Mouse (Mus musculus): ENCODE results near the gene Adarb1. TPM values are rescaled to one million over a fixed set of nuclear protein-coding genes. Genes with fewer than 3 reads are reported as not detected.

The Adarb1 gene
- polyA plus RNA-seq, 1 experiment from 2014 or later: 2.9 TPM

DNA sequence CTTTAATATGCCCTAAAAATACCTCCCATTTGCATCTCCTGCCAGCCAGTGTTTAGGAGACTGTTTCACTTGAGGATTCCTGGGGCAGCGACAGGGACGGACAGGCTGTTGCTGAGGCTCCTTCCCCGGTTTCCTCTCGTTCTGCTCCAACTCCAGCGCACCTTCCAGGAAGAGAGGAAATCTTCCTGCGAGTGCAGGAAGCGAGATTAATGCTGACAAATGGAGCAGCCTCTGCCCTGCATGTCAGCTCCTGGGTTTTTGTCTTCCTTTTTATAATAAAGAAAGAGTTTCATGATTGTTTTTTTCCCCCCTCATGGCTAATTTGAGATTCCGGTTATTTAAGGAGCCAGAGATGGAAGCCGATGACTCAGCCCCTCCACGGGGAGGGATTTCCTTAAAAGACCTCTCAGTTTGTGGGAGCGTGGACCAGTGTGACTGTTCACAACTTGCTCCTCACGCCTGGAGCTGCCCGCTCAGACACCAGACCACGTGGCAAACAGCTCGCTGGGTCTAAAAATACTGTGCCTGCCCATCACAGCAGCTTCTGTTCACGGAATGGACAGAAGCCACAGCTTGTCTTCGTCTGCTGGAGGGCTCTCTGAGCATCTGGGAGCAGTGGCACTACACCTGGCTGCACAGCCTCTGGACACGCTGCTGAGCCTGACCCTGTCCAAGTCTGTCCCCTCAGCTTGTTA, 16.5 kb upstream of the Adarb1 start:
- WGBS (ENCODE audit: insufficient replicate concordance): 16% methylated on average over 18 of the region's 18 CpGs
- Histone ChIP-seq H3K4me2 (peak overlapping the region; percentile 10; the same call in 1 of the 2 replicates), H3K27ac (no peak overlapping the region), H3K4me3 (no peak overlapping the region), H3K9me3 (replicated peaks) (no peaks in the 10 kb centered on the region), H3K27me3 (replicated peaks) (peaks cover 6% of the 10 kb centered on the region; the same call in 1 of the 2 replicates), H3K4me1 (peaks cover 17% of the 10 kb centered on the region), H3K9ac (no peak overlapping the region), H3K36me3 (no peaks in the 10 kb centered on the region)
- ATAC-seq: no peak

DNA sequence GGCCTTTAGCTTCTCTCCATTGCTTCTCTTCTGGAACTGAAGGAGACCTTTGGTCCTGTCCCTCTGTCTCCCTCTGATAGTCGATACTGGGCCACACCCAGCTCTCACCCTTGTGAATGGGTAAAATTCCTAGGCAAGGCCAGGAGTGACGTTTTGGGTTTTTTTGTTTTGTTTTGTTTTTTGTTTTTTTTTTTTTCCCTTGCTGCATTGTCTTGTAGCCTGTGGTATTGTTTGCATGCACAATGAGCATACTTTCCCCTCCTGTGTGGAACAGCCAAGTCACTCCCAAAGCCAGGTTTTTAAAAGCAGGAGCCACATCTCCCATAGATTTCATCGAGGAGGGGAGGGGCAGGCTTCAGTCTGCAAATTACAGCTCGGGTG, 16.0 kb upstream of the Adarb1 start:
- no peak overlapping the region for H3K4me3 ChIP-seq
- no peak for ATAC-seq
- peak overlapping the region; percentile 10; the same call in 1 of the 2 replicates for H3K4me2 ChIP-seq
- H3K27ac ChIP-seq: no peak overlapping the region
- H3K9me3 ChIP-seq (replicated peaks): no peaks in the 10 kb centered on the region
- peaks cover 6% of the 10 kb centered on the region; the same call in 1 of the 2 replicates for H3K27me3 ChIP-seq (replicated peaks)
- 18% methylated on average over 4 of the region's 4 CpGs for WGBS (ENCODE audit: insufficient replicate concordance)
- H3K9ac ChIP-seq: no peak overlapping the region
- H3K36me3 ChIP-seq: no peaks in the 10 kb centered on the region
- peaks cover 17% of the 10 kb centered on the region for H3K4me1 ChIP-seq

DNA sequence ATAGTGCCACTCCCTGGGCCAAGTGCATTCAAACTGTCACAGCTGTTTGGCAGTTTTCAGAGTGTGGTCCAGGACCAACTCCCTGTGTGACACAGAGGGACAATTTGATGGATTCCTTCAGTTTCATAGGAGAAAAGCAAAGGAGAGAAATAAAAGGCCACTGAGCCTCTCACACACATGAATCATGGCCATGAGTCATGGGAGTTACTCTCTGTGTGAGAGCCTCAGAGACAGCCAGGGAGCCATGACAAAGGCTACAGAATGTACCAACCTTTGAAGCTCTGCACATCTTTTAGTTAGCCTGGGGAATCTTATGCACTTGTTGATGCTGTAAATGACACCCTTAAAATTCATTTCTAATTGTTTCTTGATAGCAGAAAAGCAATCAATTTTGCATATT, 12.7 kb upstream of the Adarb1 start:
- Histone ChIP-seq H3K4me3 (no peak overlapping the region), H3K4me1 (peaks cover 17% of the 10 kb centered on the region), H3K9me3 (replicated peaks) (no peaks in the 10 kb centered on the region), H3K9ac (no peak overlapping the region), H3K27me3 (replicated peaks) (peaks cover 6% of the 10 kb centered on the region; the same call in 1 of the 2 replicates), H3K36me3 (no peaks in the 10 kb centered on the region), H3K27ac (no peak overlapping the region), H3K4me2 (no peak overlapping the region)
- ATAC-seq: no peak

DNA sequence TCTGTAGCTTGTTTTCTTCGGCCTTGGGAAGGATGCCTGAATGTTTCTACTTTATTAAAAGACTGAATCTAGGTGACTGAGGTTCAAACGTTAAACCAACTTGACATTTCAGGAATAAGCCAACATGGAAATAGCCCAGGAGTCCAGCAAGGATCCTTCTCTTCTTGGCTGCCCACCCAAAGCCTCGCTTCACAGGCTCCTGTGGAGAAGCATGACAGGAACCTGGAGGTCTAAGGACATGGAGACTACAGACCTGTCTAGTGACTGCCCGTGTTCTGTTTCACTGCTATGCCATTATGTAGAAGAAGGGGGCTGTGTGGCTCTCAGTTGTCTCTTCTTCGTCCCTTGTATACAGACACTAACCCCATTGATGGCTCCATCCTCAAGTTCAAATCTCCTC, 11.9 kb upstream of the Adarb1 start:
- Histone ChIP-seq H3K27me3 (replicated peaks) (no peaks in the 10 kb centered on the region; the same call in 1 of the 2 replicates), H3K4me2 (no peak overlapping the region), H3K9ac (no peak overlapping the region), H3K9me3 (replicated peaks) (no peaks in the 10 kb centered on the region), H3K4me1 (peaks cover 9% of the 10 kb centered on the region), H3K27ac (no peak overlapping the region), H3K4me3 (no peak overlapping the region), H3K36me3 (no peaks in the 10 kb centered on the region)
- ATAC-seq: no peak
- 64% methylated on average over 5 of the region's 5 CpGs for WGBS (ENCODE audit: insufficient replicate concordance)

DNA sequence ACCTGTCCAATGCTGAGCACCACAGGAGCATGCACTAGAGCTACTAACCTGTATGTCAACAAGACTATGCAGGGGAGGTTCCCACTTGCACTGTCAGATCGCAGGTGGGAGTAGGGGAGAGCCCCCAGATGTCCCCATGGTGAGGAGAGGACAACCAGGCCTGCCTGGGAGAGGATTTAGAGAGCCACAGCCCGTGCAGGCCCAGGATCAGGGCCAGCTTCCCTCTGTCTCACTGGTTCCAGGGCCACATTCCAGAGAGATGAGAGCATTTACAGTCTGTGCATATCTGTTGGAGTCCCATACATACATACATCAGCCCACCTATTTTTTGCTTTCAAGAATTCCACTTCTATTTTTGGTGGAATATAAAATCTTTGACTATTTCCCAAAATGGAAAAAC, 9.5 kb upstream of the Adarb1 start:
- 27% methylated on average over 2 of the region's 2 CpGs for WGBS (ENCODE audit: insufficient replicate concordance)
- no peak overlapping the region for H3K27ac ChIP-seq
- H3K9ac ChIP-seq: no peak overlapping the region

DNA sequence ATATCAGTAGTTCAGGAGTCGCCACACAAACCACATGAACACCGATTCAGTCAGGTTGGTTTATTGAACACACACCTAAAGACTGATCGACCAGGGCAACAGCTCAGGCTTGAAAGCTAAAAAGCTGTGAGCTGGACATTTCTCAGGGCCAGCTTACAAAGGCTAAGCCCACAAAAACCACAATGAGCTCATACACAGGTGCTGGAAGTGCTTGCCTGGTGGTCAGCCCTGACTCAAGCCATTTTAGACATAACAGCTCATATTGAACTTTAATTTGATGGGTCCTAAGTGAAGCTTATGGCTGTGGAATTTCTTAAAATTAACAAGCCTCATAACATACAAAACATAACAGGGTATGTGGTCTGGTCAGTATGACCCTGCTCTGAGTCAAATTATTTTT, 2.1 kb upstream of the Adarb1 start:
- Histone ChIP-seq H3K4me1 (peaks cover 23% of the 10 kb centered on the region), H3K27me3 (replicated peaks) (peaks cover 45% of the 10 kb centered on the region), H3K9ac (no peak overlapping the region), H3K9me3 (replicated peaks) (no peaks in the 10 kb centered on the region), H3K27ac (no peak overlapping the region), H3K36me3 (no peaks in the 10 kb centered on the region), H3K4me2 (no peak overlapping the region), H3K4me3 (no peak overlapping the region)
- ATAC-seq: no peak
- 76% methylated on average over 3 of the region's 3 CpGs for WGBS (ENCODE audit: insufficient replicate concordance)

More for the DNA sequence above, 9.5 kb upstream of the Adarb1 start:
- Histone ChIP-seq H3K4me2 (no peak overlapping the region), H3K4me1 (no peaks in the 10 kb centered on the region), H3K4me3 (no peak overlapping the region), H3K9me3 (replicated peaks) (no peaks in the 10 kb centered on the region), H3K36me3 (no peaks in the 10 kb centered on the region), H3K27me3 (replicated peaks) (peaks cover 6% of the 10 kb centered on the region; the same call in 1 of the 2 replicates)
- no peak for ATAC-seq

DNA sequence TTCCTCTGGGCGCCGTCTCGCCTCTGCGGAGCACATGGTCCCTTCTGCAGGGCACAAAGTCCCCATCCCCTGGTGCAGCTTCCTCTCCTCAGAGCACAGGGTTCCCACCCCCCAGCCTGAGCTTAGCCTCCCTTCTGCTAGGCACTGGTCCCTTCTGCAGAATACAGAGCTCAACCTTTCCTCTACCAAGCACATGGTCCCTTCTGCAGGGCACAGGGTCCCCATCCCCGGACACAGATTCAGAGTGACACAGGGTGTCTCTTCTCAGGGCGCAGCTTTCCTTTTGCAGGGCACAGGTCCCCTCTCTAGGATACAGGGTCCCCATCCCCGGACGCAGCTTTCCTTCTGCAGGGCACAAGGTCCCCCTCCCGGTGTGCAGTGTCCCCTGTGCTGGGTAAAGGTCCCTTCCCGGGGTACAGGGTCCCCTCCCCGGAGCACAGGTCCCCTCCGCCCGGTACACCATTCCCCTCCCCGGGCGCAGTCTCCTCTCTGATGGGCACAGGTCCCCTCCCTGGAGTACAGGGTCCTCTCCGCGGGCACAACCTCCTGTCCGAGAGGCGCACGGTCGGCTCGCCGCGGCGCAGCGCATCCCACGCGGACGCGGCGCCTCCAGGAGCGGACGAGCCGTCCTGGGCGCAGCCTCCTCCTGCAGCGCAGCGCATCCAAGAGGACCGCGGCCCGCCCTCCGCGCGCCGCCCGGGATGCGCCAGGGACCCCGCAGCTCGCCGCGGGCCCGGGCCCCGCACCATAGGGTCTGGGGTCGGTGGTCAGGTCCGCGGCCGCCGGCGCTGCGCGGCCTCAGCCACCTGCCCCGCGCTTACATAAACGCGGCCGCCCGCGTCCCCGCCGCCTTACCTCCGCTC, 599 bp downstream of the Adarb1 start:
- Histone ChIP-seq H3K27me3 (replicated peaks) (peaks cover 52% of the 10 kb centered on the region), H3K4me3 (peak overlapping the region; percentile 67), H3K27ac (no peak overlapping the region), H3K4me2 (peak overlapping the region; percentile 95), H3K9me3 (replicated peaks) (no peaks in the 10 kb centered on the region), H3K9ac (peak overlapping the region; percentile 70), H3K4me1 (peaks cover 23% of the 10 kb centered on the region), H3K36me3 (no peaks in the 10 kb centered on the region)
- WGBS (ENCODE audit: insufficient replicate concordance): 2% methylated on average over 61 of the region's 70 CpGs
- peak; percentile 43 for ATAC-seq

DNA sequence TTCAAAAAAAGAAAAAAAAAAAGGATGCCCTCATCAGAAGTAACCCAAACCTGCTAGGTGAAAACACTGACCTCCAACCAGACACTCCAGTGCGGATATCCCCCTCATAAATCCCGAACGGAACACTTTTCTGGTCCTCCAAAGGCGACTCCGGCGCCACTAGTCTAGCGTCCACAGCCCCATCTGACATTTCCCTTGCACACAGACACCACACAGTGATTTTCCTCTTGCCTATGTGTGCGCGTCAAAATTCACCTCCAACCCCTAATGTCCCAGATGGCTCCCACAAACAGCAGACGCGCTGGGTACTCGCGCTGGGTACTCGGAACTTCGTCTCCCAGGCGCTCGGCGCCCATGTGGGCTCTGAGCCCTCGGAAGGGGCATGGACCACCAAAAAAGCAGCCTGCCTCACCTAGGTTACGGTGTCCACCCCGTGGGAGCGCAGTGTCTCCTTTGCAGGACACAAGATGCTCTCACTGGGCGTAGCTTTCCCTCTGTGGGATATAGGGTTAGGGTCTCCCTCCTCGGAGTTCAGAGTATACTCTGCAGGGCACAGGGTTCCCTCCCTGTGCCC, 1.3 kb downstream of the Adarb1 start:
- Histone ChIP-seq H3K9ac (no peak overlapping the region), H3K4me3 (peak overlapping the region; percentile 67; the same call in 1 of the 2 replicates), H3K27ac (no peak overlapping the region), H3K36me3 (no peaks in the 10 kb centered on the region), H3K27me3 (replicated peaks) (peaks cover 52% of the 10 kb centered on the region), H3K4me1 (peaks cover 23% of the 10 kb centered on the region), H3K4me2 (peak overlapping the region; percentile 95), H3K9me3 (replicated peaks) (no peaks in the 10 kb centered on the region)
- no peak for ATAC-seq
- WGBS (ENCODE audit: insufficient replicate concordance): 18% methylated on average over 24 of the region's 24 CpGs

DNA sequence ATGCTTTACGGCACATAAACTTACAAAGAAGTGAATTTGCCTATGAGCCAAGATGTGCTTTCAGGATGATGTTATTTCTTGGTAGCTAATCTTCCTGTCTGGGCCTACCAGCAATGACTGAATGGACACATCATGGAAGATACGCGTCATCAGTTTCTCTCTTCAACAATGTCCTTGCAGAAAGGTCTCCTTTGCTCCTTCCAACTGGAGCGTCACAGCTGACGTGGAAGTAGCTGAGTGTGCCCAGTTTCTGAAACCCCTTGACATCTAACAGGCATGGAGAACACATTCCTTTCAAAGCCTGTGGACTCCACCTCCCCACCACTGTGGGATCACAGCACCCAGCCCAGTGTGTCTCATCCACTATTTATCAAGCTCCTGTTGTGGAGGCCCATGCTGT, 2.2 kb downstream of the Adarb1 start:
- no peak for ATAC-seq
- Histone ChIP-seq H3K9me3 (replicated peaks) (no peaks in the 10 kb centered on the region), H3K4me1 (peaks cover 23% of the 10 kb centered on the region), H3K9ac (no peak overlapping the region), H3K4me2 (no peak overlapping the region), H3K4me3 (no peak overlapping the region), H3K36me3 (no peaks in the 10 kb centered on the region), H3K27ac (no peak overlapping the region), H3K27me3 (replicated peaks) (peaks cover 52% of the 10 kb centered on the region)
- WGBS (ENCODE audit: insufficient replicate concordance): 80% methylated on average over 5 of the region's 5 CpGs

DNA sequence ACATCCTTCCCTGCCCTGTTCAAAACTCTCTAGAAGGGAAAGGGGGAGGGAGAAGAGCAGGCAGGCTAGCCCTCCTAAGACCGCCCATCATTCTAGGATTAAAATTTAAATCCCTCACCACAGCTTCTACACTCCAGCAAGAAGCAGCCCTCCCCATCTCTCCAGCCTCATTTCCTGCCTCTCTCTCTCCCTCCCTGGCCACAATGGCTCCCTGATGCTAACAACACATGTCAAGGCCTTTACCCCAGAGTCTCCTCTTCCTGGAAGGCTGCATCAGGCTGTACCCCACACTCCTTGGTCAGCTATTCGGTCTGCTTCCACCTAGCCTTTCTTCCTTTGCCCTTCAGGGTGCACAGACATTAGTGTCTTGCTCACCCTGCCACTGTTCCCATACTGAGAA, 4.3 kb downstream of the Adarb1 start:
- Histone ChIP-seq H3K9ac (no peak overlapping the region), H3K27ac (no peak overlapping the region), H3K36me3 (no peaks in the 10 kb centered on the region), H3K4me1 (peaks cover 20% of the 10 kb centered on the region), H3K27me3 (replicated peaks) (peaks cover 49% of the 10 kb centered on the region), H3K9me3 (replicated peaks) (no peaks in the 10 kb centered on the region), H3K4me3 (no peak overlapping the region), H3K4me2 (no peak overlapping the region)
- no peak for ATAC-seq
- 39% methylated on average over 2 of the region's 2 CpGs for WGBS (ENCODE audit: insufficient replicate concordance)

DNA sequence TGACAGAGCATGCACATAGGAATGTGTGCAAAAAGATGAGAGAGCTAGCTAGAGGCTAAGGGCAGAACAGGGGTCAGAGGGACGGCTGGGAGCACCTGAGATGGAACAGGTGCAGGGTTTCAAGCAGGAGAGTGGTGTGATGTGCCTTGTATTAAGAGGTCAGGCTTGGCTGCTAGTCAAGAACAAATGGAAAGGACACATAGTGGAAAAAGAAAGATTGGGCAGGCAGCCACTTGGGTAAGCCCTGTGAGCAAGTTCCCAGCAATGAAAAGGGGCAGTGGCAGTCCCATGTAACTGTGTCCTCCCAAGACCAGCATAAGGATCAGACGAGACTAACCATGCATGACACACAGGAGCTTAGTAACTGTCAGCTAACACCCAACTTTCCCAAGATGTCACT, 8.9 kb downstream of the Adarb1 start:
- no peak for ATAC-seq
- no peaks in the 10 kb centered on the region for H3K9me3 ChIP-seq (replicated peaks)
- no peak overlapping the region for H3K4me3 ChIP-seq
- H3K9ac ChIP-seq: no peak overlapping the region
- WGBS (ENCODE audit: insufficient replicate concordance): 51% methylated on average over 2 of the region's 2 CpGs
- H3K4me2 ChIP-seq: no peak overlapping the region
- H3K27me3 ChIP-seq (replicated peaks): peaks cover 6% of the 10 kb centered on the region; the same call in 1 of the 2 replicates
- H3K4me1 ChIP-seq: no peaks in the 10 kb centered on the region
- no peaks in the 10 kb centered on the region for H3K36me3 ChIP-seq
- H3K27ac ChIP-seq: no peak overlapping the region

DNA sequence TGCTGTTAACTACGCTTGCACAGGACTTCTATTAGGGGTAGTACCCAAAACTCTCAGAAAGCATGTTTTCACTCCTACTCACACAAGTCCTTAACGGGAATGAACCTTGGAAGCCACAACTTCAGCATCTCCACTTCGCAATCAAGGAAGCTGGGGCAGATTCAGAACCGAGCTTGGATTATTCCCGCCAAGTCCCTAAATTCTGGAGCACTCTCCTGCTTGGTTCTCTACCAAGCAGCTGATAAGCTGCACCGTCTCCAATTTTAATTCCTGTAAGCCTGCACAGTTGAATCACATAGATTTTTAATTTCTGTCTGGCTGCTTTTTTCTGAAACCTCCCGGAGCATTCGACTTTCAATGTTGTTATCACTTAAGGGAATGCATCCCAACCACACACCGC, 9.8 kb downstream of the Adarb1 start:
- Histone ChIP-seq H3K9ac (no peak overlapping the region), H3K4me2 (no peak overlapping the region), H3K36me3 (no peaks in the 10 kb centered on the region), H3K27ac (no peak overlapping the region), H3K4me3 (no peak overlapping the region), H3K4me1 (no peaks in the 10 kb centered on the region), H3K9me3 (replicated peaks) (no peaks in the 10 kb centered on the region), H3K27me3 (replicated peaks) (no peaks in the 10 kb centered on the region)
- 68% methylated on average over 9 of the region's 9 CpGs for WGBS (ENCODE audit: insufficient replicate concordance)
- no peak for ATAC-seq
